Mouse (Mus musculus): ENCODE results near the gene Gabbr1. TPM values are rescaled to one million over a fixed set of nuclear protein-coding genes. Genes with fewer than 3 reads are reported as not detected.

Gene Gabbr1
- total RNA-seq (2023) = 10 to 100 TPM; 65.4 to 88.3 TPM

DNA sequence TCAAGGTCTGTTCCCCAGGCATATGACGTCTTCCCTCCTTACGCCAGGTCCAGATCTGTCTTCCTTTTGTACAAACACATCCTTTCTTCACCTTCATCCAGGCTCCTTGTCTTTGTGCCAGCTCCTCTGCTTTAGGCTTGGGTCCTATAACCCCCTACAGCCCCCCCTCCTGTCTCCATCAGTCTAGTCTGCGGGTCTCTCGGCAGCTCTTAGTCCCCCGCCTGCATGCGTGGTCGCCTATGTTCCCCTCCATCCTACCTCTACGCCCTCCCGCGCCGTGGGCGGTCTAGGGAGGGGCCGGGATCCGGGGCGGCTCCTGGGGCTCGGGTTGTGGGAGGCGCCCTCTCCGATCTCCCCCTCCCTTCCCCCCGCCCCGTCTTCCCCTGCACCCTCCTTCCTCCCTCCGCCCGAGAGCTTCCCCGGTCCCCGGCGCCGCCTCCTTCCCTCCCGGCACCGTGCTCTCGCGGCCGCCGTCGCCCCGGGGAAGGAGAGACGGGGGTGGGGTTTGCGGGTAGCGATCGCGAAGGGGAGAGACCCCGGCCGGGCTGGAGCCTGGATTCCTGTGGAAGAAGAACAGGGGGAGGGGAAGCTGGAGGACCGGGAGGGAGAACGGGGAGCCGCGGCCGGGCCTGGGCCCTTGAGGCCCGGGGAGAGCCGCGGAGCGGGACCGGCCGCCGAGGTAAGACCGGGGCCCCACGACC, at the start of gene Gabbr1:
TSS of gene Gabbr1 (plus strand) at position 356 of the 701 bp plus-strand sequence.

DNA sequence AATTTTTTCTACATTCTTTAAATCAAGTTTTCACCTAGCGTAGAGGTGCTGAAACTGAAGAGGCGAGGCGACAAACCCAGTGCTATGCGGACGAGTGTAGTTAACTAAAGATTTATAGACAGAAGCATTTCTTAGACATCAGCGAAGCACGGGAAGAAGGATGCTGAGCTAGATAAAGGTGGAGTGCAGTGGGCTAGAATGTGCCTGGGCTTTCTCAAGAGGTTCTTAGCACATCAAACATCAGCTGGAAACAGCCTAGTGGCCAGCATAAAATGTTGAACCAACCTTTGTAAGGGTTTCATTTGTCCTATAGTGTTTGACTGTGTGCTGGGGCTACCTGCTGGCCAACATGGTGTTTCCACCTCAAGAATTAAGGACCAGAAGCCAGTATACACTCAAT, 44.9 kb upstream of the Gabbr1 start, which contains the start of gene Zfp57:
TSS of gene Zfp57 (plus strand) at position 301 of the 400 bp plus-strand sequence.

DNA sequence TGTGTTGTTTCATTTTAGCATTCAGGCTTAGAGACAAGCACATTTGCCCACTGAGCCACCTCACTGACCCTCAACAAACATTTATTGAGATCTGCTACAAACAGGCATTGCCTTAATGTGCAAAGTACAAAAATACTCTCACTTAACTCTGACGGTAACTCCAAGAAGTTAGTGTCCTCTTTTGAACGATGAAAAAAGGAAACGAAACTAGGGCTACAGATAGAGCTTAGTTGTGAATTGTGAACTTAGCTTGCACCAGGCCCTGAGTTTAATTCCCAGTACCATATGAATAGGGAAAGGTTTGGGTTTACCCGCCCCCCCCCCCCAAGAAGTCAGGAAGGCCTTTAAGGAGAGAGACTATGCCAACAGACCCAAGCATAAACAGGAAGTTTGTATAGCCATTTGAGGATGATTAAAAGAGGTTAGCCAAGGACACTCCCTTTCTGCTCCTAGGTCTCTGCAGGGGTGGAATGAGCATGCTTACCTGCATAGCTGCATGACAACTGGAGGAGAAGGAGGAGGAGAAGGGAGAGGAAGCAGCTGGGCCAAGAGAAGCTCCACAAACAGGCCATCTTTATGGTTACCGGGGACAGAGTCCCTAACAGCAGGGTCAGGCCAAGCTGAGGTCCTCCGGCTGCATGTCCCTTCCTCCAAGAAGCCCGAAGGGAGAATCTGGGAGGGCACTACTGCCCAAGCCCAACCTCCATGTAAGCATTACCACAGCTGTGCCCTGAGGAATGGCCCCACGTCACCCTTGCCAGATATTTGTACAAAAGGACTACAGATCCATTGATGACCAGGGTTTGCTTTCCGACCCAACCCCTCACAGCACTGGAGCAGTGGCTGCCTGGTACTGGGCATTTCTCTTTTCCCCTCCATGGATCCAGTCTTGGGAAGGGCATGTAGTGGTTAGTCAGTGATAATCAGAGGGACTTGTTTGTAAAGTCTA, 22.9 kb upstream of the Gabbr1 start, which contains the start of gene Mog:
TSS of gene Mog (minus strand) at position 771 of the 949 bp plus-strand sequence.

DNA sequence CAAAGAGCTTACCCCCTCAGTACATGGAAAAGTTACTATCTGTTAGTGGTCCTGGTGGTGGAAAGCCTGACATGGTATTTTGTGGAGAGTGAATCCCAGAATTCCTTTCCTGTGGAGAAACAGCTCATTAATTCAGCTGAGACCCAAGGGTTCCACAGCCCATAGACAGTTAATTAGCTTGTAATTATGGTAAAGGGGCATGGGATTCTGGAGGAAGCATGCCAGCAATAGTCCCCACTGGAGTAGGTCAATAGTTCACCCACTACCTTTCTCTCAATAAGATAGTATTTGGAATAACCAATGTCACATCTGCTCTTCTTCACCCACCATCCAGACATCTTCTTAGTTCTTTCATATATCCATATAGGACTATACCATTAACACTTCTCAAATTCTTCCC, 42.6 kb downstream of the Gabbr1 start, which contains the start of gene Olfr90:
TSS of gene Olfr90 (minus strand) at position 101 of the 400 bp plus-strand sequence.

DNA sequence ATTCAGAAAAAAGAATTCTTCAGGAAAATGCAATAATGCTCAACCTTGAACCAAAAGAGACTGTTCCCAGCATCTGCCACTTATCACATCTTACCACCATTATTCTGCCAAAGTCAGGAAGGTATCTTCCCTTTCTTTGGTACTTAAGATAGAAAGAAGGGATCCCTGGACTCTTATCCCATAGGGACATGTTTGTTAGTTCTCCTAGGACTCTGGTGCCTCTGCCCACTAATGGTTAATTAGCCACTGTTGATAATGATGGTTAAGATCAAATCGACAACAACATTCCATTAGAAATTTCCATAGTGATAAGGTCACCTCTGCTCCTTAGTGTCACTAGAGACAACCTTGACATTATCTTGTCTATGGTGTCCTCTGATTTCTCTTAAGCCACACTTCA, 52.4 kb downstream of the Gabbr1 start, which contains the start of gene Olfr91:
TSS of gene Olfr91 (minus strand) at position 101 of the 400 bp plus-strand sequence.

DNA sequence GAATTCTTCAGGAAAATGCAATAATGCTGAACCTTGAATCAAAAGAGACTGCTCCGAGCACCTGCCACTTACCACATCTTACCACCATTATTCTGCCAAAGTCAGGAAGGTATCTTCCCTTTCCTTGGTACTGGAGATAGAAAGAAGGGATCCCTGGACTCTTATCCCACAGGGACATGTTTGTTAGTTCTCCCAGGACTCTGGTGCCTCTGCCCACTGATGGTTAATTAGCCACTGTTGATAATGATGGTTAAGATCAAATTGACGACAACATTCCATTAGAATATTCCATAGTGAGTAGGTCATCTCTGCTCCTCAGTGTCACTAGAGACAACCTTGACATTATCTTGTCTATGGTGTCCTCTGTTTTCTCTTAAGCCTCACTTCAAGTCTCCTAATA, 74.2 kb downstream of the Gabbr1 start, which contains the start of gene Olfr92:
TSS of gene Olfr92 (minus strand) at position 101 of the 400 bp plus-strand sequence.

Other genes with a start within 250 kb of the Gabbr1 start
- not detected for gene H2-M10.6, start 233.8 kb upstream of the Gabbr1 start, total RNA-seq (2023)
- gene Trim26, start 208.8 kb upstream of the Gabbr1 start, total RNA-seq (2023) = 100 to 1,000 TPM; 175 to 200 TPM
- gene Trim15, start 178.8 kb upstream of the Gabbr1 start, total RNA-seq (2023) = not detected
- gene Trim10, start 176.4 kb upstream of the Gabbr1 start, total RNA-seq (2023) = under 1 TPM in 1 of 2 experiments, not detected in 1; 0.46 TPM
- under 1 TPM in 1 of 2 experiments, not detected in 1; 0.36 TPM for gene Trim40, start 155.8 kb upstream of the Gabbr1 start, total RNA-seq (2023)
- not detected for gene Trim31, start 147.8 kb upstream of the Gabbr1 start, total RNA-seq (2023)
- gene Rnf39, start 103.0 kb upstream of the Gabbr1 start, total RNA-seq (2023) = not detected
- 100 to 1,000 TPM in 1 of 2 experiments, 10 to 100 TPM in 1; 95.2 to 105 TPM for gene Ppp1r11, start 94.2 kb upstream of the Gabbr1 start, total RNA-seq (2023)
- gene Znrd1, start 87.4 kb upstream of the Gabbr1 start, total RNA-seq (2023) = 10 to 100 TPM; 70.2 to 71.0 TPM
- gene Znrd1as, start 87.4 kb upstream of the Gabbr1 start, total RNA-seq (2023) = 1 to 10 TPM; 1.6 to 7.4 TPM
- gene 2410137M14Rik, start 64.7 kb upstream of the Gabbr1 start, total RNA-seq (2023) = not detected
- gene H2-M5, start 56.4 kb upstream of the Gabbr1 start, total RNA-seq (2023) = not detected
- gene Zfp57, start 44.8 kb upstream of the Gabbr1 start, total RNA-seq (2023) = not detected
- gene Mog, start 22.6 kb upstream of the Gabbr1 start, total RNA-seq (2023) = not detected
- under 1 TPM; 0.20 to 0.59 TPM for gene Olfr90, start 42.5 kb downstream of the Gabbr1 start, total RNA-seq (2023)
- gene Olfr91, start 52.3 kb downstream of the Gabbr1 start, total RNA-seq (2023) = not detected
- gene Olfr92, start 74.1 kb downstream of the Gabbr1 start, total RNA-seq (2023) = not detected
- gene Olfr93, start 115.5 kb downstream of the Gabbr1 start, total RNA-seq (2023) = not detected
- not detected for gene Ubd, start 147.9 kb downstream of the Gabbr1 start, total RNA-seq (2023)
- not detected for gene Olfr94, start 155.0 kb downstream of the Gabbr1 start, total RNA-seq (2023)
- gene Olfr95, start 167.2 kb downstream of the Gabbr1 start, total RNA-seq (2023) = not detected
- not detected for gene Olfr96, start 174.2 kb downstream of the Gabbr1 start, total RNA-seq (2023)
- not detected for gene Olfr97, start 191.4 kb downstream of the Gabbr1 start, total RNA-seq (2023)
- not detected for gene Olfr98, start 217.8 kb downstream of the Gabbr1 start, total RNA-seq (2023)
- 10 to 100 TPM; 49.0 to 49.1 TPM for gene H2-M3, start 224.3 kb downstream of the Gabbr1 start, total RNA-seq (2023)
- not detected for gene Olfr99, start 237.5 kb downstream of the Gabbr1 start, total RNA-seq (2023)

All from B cell, adult 67 days (primary cell).